Mouse (Mus musculus) urinary bladder, adult 18-20 months (tissue): Measurements from ENCODE around the gene Atp1b3.
"Not testable (repeated sequence)": the region's sequence is repeated elsewhere in the genome, so short reads cannot be mapped to it uniquely, and the experiment has no call there.

Experiments used
- DNase-seq, 2 experiments: peaks; one replicate each; pipeline ENCODE4 v3.0.0; 2022; ENCODE audit warnings: low spot score in 2 of 2, mixed read lengths in 2 of 2

Gene Atp1b3

GRCm38 (mm10) chr9:96364141-96364838 is at the start of gene Atp1b3:
TSS of gene Atp1b3 (minus strand) at chr9:96364442.
- peak; percentile 100 for DNase-seq

- DNase-seq, result no peak
These were observed 48.7 kb upstream of the Atp1b3 start for GRCm38 (mm10) chr9:96412821-96413405.

GRCm38 (mm10) chr9:96404312-96404711 is 40.1 kb upstream of the Atp1b3 start:
- no peak for DNase-seq

GRCm38 (mm10) chr9:96399916-96400315 is 35.7 kb upstream of the Atp1b3 start:
- not testable (repeated sequence) for DNase-seq

- DNase-seq, result no peak
These were observed 35.2 kb upstream of the Atp1b3 start for GRCm38 (mm10) chr9:96399425-96399878.

GRCm38 (mm10) chr9:96398614-96399013 is 34.4 kb upstream of the Atp1b3 start:
- DNase-seq, result no peak

GRCm38 (mm10) chr9:96398165-96398564 is 33.9 kb upstream of the Atp1b3 start:
- DNase-seq, result no peak

- no peak for DNase-seq
These were observed 30.9 kb upstream of the Atp1b3 start for GRCm38 (mm10) chr9:96394910-96395690.

GRCm38 (mm10) chr9:96393731-96394235 is 29.5 kb upstream of the Atp1b3 start:
- DNase-seq, result no peak

GRCm38 (mm10) chr9:96393112-96393511 is 28.9 kb upstream of the Atp1b3 start:
- DNase-seq, result no peak

GRCm38 (mm10) chr9:96391921-96392320 is 27.7 kb upstream of the Atp1b3 start:
- no peak for DNase-seq

- DNase-seq, result no peak
These were observed 19.7 kb upstream of the Atp1b3 start for GRCm38 (mm10) chr9:96383714-96384487.

GRCm38 (mm10) chr9:96382756-96383155 is 18.5 kb upstream of the Atp1b3 start:
- no peak for DNase-seq

- peak; percentile 52 to 87 for DNase-seq
These were observed 17.2 kb upstream of the Atp1b3 start for GRCm38 (mm10) chr9:96381393-96381792.

GRCm38 (mm10) chr9:96379551-96379950 is 15.3 kb upstream of the Atp1b3 start:
- DNase-seq, result no peak

- no peak for DNase-seq
These were observed 14.5 kb upstream of the Atp1b3 start for GRCm38 (mm10) chr9:96378747-96379146.

GRCm38 (mm10) chr9:96377096-96377495 is 12.9 kb upstream of the Atp1b3 start:
- DNase-seq, result no peak

GRCm38 (mm10) chr9:96375819-96376218 is 11.6 kb upstream of the Atp1b3 start:
- DNase-seq, result no peak

- DNase-seq, result no peak
These were observed 6.8 kb upstream of the Atp1b3 start for GRCm38 (mm10) chr9:96371075-96371474.

GRCm38 (mm10) chr9:96369654-96370384 is 5.6 kb upstream of the Atp1b3 start:
- no peak for DNase-seq
